Mouse (Mus musculus) CH12.LX (cell line): ENCODE data around the gene Jdp2. TPM values are rescaled to one million over a fixed set of nuclear protein-coding genes. Genes with fewer than 3 reads are reported as not detected.

Experiments
- DNase-seq: peaks from one replicate; pipeline ENCODE4 v3.0.0-alpha.2; 2013; ENCODE audit errors: extremely low read depth
- H3K27ac ChIP-seq: 2 replicates; pipeline ENCODE4 v1.5.1; 2012; ENCODE audit warnings: low read depth, mild to moderate bottlenecking, control low read depth, moderate library complexity; ENCODE audit not compliant: insufficient read depth
- H3K27me3 ChIP-seq: replicated peaks from 2 replicates; pipeline ENCODE3; 2012; ENCODE audit warnings: inconsistent platforms
- H3K36me3 ChIP-seq, 2 experiments: replicated peaks in 1 of 2; 2 replicates each; pipeline versions ENCODE3 to v1.6.1; 2012; ENCODE audit warnings: inconsistent platforms in 1 of 2, low read length in 1 of 2, mild to moderate bottlenecking in 1 of 2, mixed read lengths in 1 of 2, moderate library complexity in 1 of 2; ENCODE audit not compliant: control insufficient read depth in 1 of 2, insufficient read depth in 1 of 2
- H3K4me1 ChIP-seq, 2 experiments: 2 replicates each; pipeline ENCODE4 v1.6.1; 2012; ENCODE audit warnings: inconsistent platforms in 1 of 2, moderate library complexity in 1 of 2; ENCODE audit not compliant: insufficient read depth in 2 of 2, control insufficient read depth in 1 of 2
- H3K4me2 ChIP-seq: 2 replicates; pipeline ENCODE4 v1.6.1; 2012; ENCODE audit warnings: low read depth, mild to moderate bottlenecking, control low read depth; ENCODE audit not compliant: poor library complexity, insufficient read depth, severe bottlenecking
- H3K4me3 ChIP-seq, 3 experiments: fragments of 150-350 bp in 1 of 3; sonication (generic) in 1 of 3; replicated peaks in 1 of 3; 2 replicates each; pipeline versions ENCODE3 to v1.5.1; 2011 to 2012; ENCODE audit warnings: low read depth in 2 of 3, low read length in 2 of 3, mild to moderate bottlenecking in 2 of 3, moderate library complexity in 2 of 3, control low read depth in 1 of 3, improper control_type of control experiment in 1 of 3, inconsistent platforms in 1 of 3, mixed read lengths in 1 of 3; ENCODE audit not compliant: poor library complexity in 1 of 3
- H3K79me2 ChIP-seq: replicated peaks from 2 replicates; pipeline ENCODE4 v1.6.1; 2012; ENCODE audit warnings: mild to moderate bottlenecking, moderate library complexity; ENCODE audit not compliant: control insufficient read depth, poor library complexity, insufficient read depth, severe bottlenecking; ENCODE audit errors: extremely low read depth
- H3K9ac ChIP-seq: 2 replicates; pipeline ENCODE4 v1.6.1; 2012; ENCODE audit warnings: low read depth, mild to moderate bottlenecking, control low read depth, moderate library complexity; ENCODE audit not compliant: insufficient read depth
- H3K9me3 ChIP-seq: replicated peaks from 2 replicates; pipeline ENCODE3; 2012; ENCODE audit warnings: low read length, inconsistent platforms, mixed read lengths
- CHD2 ChIP-seq: IDR thresholded peaks from 2 replicates; pipeline ENCODE4 v1.6.1; 2011; ENCODE audit warnings: low read length, improper control_type of control experiment
- CTCF ChIP-seq, 2 experiments: IDR thresholded peaks in 1 of 2; conservative IDR thresholded peaks in 1 of 2; 2 replicates each; pipeline ENCODE4 v1.5.1; 2011 to 2012; ENCODE audit warnings: low read depth in 2 of 2, low read length in 2 of 2, improper control_type of control experiment in 1 of 2, inconsistent platforms in 1 of 2, mild to moderate bottlenecking in 1 of 2, moderate library complexity in 1 of 2
- E2F4 ChIP-seq: IDR thresholded peaks from 2 replicates; pipeline ENCODE4 v1.6.1; 2011; ENCODE audit warnings: low read depth, low read length, improper control_type of control experiment; ENCODE audit not compliant: insufficient replicate concordance
- ELF1 ChIP-seq: IDR thresholded peaks from 2 replicates; pipeline ENCODE4 v1.6.1; 2014; ENCODE audit warnings: low read depth, mild to moderate bottlenecking, inconsistent platforms, low read length, improper control_type of control experiment
- EP300 ChIP-seq: IDR thresholded peaks from 2 replicates; pipeline ENCODE4 v1.6.1; 2011; ENCODE audit warnings: low read length, improper control_type of control experiment
- ETS1 ChIP-seq: conservative IDR thresholded peaks from 2 replicates; pipeline ENCODE4 v1.6.1; 2012; ENCODE audit warnings: low read depth, mild to moderate bottlenecking, inconsistent platforms, low read length, improper control_type of control experiment, moderate library complexity
- GABPA ChIP-seq: IDR thresholded peaks from 2 replicates; pipeline ENCODE4 v1.6.1; 2012; ENCODE audit warnings: low read depth, low read length, improper control_type of control experiment, inconsistent platforms; ENCODE audit not compliant: insufficient replicate concordance
- IRF4 ChIP-seq: IDR thresholded peaks from 2 replicates; pipeline ENCODE4 v1.6.1; 2014; ENCODE audit warnings: low read depth, mild to moderate bottlenecking, inconsistent platforms, low read length, improper control_type of control experiment
- JUND ChIP-seq: conservative IDR thresholded peaks from 2 replicates; pipeline ENCODE4 v1.6.1; 2011; ENCODE audit warnings: low read depth, low read length, improper control_type of control experiment
- MAFK ChIP-seq: IDR thresholded peaks from 2 replicates; pipeline ENCODE4 v1.6.1; 2011; ENCODE audit warnings: low read length, improper control_type of control experiment; ENCODE audit not compliant: insufficient replicate concordance
- MAX ChIP-seq: IDR thresholded peaks from 2 replicates; pipeline ENCODE4 v1.6.1; 2011; ENCODE audit warnings: low read length, improper control_type of control experiment
- MAZ ChIP-seq: IDR thresholded peaks from 2 replicates; pipeline ENCODE4 v1.6.1; 2012; ENCODE audit warnings: low read depth, mild to moderate bottlenecking, inconsistent platforms, low read length, improper control_type of control experiment, moderate library complexity
- MXI1 ChIP-seq: IDR thresholded peaks from 2 replicates; pipeline ENCODE4 v1.6.1; 2011; ENCODE audit warnings: mild to moderate bottlenecking, low read depth, low read length, improper control_type of control experiment
- NELFE ChIP-seq: IDR thresholded peaks from 2 replicates; pipeline ENCODE4 v1.6.1; 2011; ENCODE audit warnings: low read depth, low read length, improper control_type of control experiment
- RAD21 ChIP-seq: IDR thresholded peaks from 2 replicates; pipeline ENCODE4 v1.6.1; 2011; ENCODE audit warnings: low read depth, mild to moderate bottlenecking, low read length, improper control_type of control experiment, moderate library complexity
- SIN3A ChIP-seq: IDR thresholded peaks from 2 replicates; pipeline ENCODE4 v1.6.1; 2012; ENCODE audit warnings: low read length, improper control_type of control experiment, inconsistent platforms
- TCF12 ChIP-seq: IDR thresholded peaks from 2 replicates; pipeline ENCODE4 v1.6.1; 2014; ENCODE audit warnings: low read depth, mild to moderate bottlenecking, inconsistent platforms, low read length, improper control_type of control experiment
- USF1 ChIP-seq: IDR thresholded peaks from 2 replicates; pipeline ENCODE4 v1.6.1; 2014; ENCODE audit warnings: low read depth, mild to moderate bottlenecking, inconsistent platforms, low read length, improper control_type of control experiment
- USF2 ChIP-seq: conservative IDR thresholded peaks from 2 replicates; pipeline ENCODE4 v1.6.1; 2011; ENCODE audit warnings: low read depth, low read length, improper control_type of control experiment
- ZC3H11A ChIP-seq: IDR thresholded peaks from 2 replicates; pipeline ENCODE4 v1.6.1; 2012; ENCODE audit warnings: low read depth, mild to moderate bottlenecking, inconsistent platforms, low read length, improper control_type of control experiment
- ZKSCAN1 ChIP-seq: IDR thresholded peaks from 2 replicates; pipeline ENCODE4 v1.6.1; 2012; ENCODE audit warnings: low read depth, inconsistent platforms, low read length, improper control_type of control experiment, borderline replicate concordance
- ZMIZ1 ChIP-seq: IDR thresholded peaks from 2 replicates; pipeline ENCODE4 v1.6.1; 2012; ENCODE audit warnings: low read depth, mild to moderate bottlenecking, inconsistent platforms, low read length, improper control_type of control experiment
- dilution Hi-C: fragments of 300-500 bp; cut with MboI; formaldehyde crosslinking; loops from 2 replicates; pipeline ENCODE4 v1.14.3; 2020; ENCODE audit warnings: low sequenced_read_pairs; ENCODE audit not compliant: extremely low pct_unique_long_range_greater_than_20kb, extremely low pct_ligation_motif_present
- in situ Hi-C: fragments of 300-500 bp; cut with MboI; formaldehyde crosslinking; loops from 3 replicates; pipeline ENCODE4 v1.14.3; 2019; ENCODE audit warnings: low sequenced_read_pairs, low pct_ligation_motif_present, low pct_unique_long_range_greater_than_20kb, mixed read lengths
- polyA plus RNA-seq: library from polyadenylated mRNA; unstranded; fragments of >175 nt; gene quantifications from 2 replicates; pipeline ENCODE4 v1.2.1, GENCODE M21; 2012; ENCODE audit warnings: low read depth; ENCODE audit not compliant: insufficient read length
- total RNA-seq, 2 experiments: library from RNA; depleted of rRNA; stranded (reverse); fragments of 300-350 nt in 1 of 2; fragments of >200 nt in 1 of 2; gene quantifications; 2 replicates each; pipeline ENCODE4 v1.2.3; 2012 to 2014

The Jdp2 gene
- total and polyA plus RNA-seq, 3 experiments, result 64.7 to 104 (median 86.5) TPM

DNA sequence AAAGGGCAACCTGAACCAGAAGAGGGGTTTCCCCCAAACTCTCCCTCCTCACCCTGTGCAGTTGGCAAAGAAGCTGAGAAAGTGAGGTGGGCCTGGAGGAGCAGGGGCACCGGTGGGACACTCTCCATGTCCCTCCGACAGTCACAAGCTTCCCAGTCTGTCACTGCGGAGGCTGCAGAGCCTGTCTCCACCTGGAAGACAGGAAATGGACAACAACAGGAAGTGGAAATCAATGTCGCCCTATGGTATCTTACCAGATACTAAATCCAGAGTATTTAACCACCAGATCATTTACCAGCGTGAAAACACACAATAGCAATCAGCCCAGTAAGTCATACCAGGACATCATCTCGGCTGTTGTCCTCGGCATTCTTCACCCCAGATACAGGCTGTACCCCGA, 67.3 kb downstream of the Jdp2 start:
- dilution Hi-C loops, result no loop called here
- peaks cover 6% of the 10 kb centered on the region for H3K9me3 ChIP-seq
- no peaks in the 10 kb centered on the region for H3K79me2 ChIP-seq
- in situ Hi-C loops, result loop anchor here (5.0 to 25.0 kb wide), 2 partner anchors 159 to 504 kb away; partner anchors contain the start of gene Rps6kl1
- H3K27me3 ChIP-seq, result no peaks in the 10 kb centered on the region
- no peak overlapping the region for H3K9ac ChIP-seq
- H3K36me3 ChIP-seq, result no peaks in the 10 kb centered on the region
- H3K4me3 ChIP-seq, result peak overlapping the region in 1 of 3 experiments; percentile 17
- peaks cover 26 to 49% of the 10 kb centered on the region in 2 experiments for H3K4me1 ChIP-seq
- TF ChIP-seq CTCF (conservative IDR thresholded peaks at IDR 0.05 in 1 of 2, IDR thresholded peaks at IDR 0.05 in 1 of 2; ENCODE audit: low read depth in 2 of 2, low read length in 2 of 2) (no peak), MAX (no peak), ETS1 (no peak), IRF4 (peak; percentile 35; the same call in 1 of the 2 replicates), ZMIZ1 (no peak), TCF12 (0 out of 2 replicates have a peak, but pooled peaks have one; percentile 14), ZKSCAN1 (no peak), MAZ (0 out of 2 replicates have a peak, but pooled peaks have one; percentile 25), ELF1 (peak; percentile 25; the same call in 1 of the 2 replicates), USF1 (no peak), E2F4 (no peak), CHD2 (no peak), RAD21 (no peak), NELFE (no peak), SIN3A (no peak), JUND (no peak), MAFK (no peak), EP300 (0 out of 2 replicates have a peak, but pooled peaks have one; percentile 36)
- H3K4me2 ChIP-seq, result peak overlapping the region; percentile 9; the same call in 1 of the 2 replicates
- peak overlapping the region; percentile 22; the same call in 1 of the 2 replicates for H3K27ac ChIP-seq
- no peak for DNase-seq

DNA sequence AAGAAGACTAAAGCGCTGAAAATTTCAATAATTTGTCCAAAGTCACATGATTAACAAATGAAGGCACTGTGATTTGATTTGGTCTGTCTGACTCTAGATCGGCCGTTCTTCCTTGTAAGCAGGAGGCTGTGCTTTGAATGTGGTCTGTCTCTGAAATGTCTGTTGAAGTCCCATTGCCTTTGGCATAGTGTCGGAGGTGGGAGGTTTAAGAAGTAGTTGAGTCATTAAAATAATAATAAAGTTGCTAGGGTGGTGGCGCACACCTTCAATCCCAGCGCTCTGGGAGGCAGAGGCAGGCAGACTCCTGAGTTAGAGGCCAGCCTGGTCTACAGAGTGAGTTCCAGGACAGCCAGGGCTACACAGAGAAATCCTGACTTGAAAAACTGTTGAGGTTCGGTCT, 68.2 kb downstream of the Jdp2 start:
- no peak overlapping the region for H3K4me2 ChIP-seq
- peaks cover 25 to 48% of the 10 kb centered on the region in 2 experiments for H3K4me1 ChIP-seq
- in situ Hi-C loops (loop anchor here (5.0 to 25.0 kb wide), 2 partner anchors 160 to 505 kb away; partner anchors contain the start of gene Rps6kl1), dilution Hi-C loops (no loop called here)
- no peaks in the 10 kb centered on the region for H3K36me3 ChIP-seq
- TF ChIP-seq ETS1 (no peak), GABPA (no peak), MAZ (no peak), ZC3H11A (no peak), MXI1 (no peak), IRF4 (no peak), EP300 (no peak), USF2 (no peak), SIN3A (no peak), RAD21 (no peak), CHD2 (no peak), ZKSCAN1 (no peak)
- H3K79me2 ChIP-seq, result no peaks in the 10 kb centered on the region
- no peak overlapping the region for H3K4me3 ChIP-seq
- DNase-seq, result no peak
- H3K27ac ChIP-seq, result no peak overlapping the region
- no peak overlapping the region for H3K9ac ChIP-seq
- no peaks in the 10 kb centered on the region for H3K27me3 ChIP-seq
- H3K9me3 ChIP-seq, result peaks cover 9% of the 10 kb centered on the region
